Mouse (Mus musculus) MEL (cell line): Measurements from ENCODE around the gene Parp1. TPM values are rescaled to one million over a fixed set of nuclear protein-coding genes. Genes with fewer than 3 reads are reported as not detected.

Source experiments
- DNase-seq: peaks from one replicate; pipeline ENCODE4 v3.0.0; 2011; ENCODE audit warnings: low read depth, low spot score
- H3K27ac ChIP-seq: 2 replicates; pipeline ENCODE4 v1.5.1; 2012; ENCODE audit warnings: low read depth, mild to moderate bottlenecking, control low read depth, low read length, moderate library complexity; ENCODE audit not compliant: control insufficient read depth
- H3K27me3 ChIP-seq, 2 experiments: fragments of 150-350 bp in 1 of 2; sonication (generic) in 1 of 2; 2 replicates each; pipeline ENCODE4 v1.6.1; 2012; ENCODE audit warnings: low read length in 2 of 2, mild to moderate bottlenecking in 2 of 2, improper control_type of control experiment in 1 of 2, moderate library complexity in 1 of 2; ENCODE audit not compliant: insufficient read depth in 2 of 2, control insufficient read depth in 1 of 2
- H3K36me3 ChIP-seq, 2 experiments: 2 replicates each; pipeline ENCODE4 v1.6.1; 2012 to 2014; ENCODE audit warnings: low read length in 2 of 2, improper control_type of control experiment in 1 of 2, inconsistent platforms in 1 of 2, mild to moderate bottlenecking in 1 of 2; ENCODE audit not compliant: insufficient read depth in 2 of 2, control insufficient read depth in 1 of 2
- H3K4me1 ChIP-seq, 2 experiments: fragments of 150-350 bp in 1 of 2; sonication (generic) in 1 of 2; 2 replicates each; pipeline ENCODE4 v1.6.1; 2012; ENCODE audit warnings: low read length in 2 of 2, improper control_type of control experiment in 1 of 2, mild to moderate bottlenecking in 1 of 2; ENCODE audit not compliant: insufficient read depth in 2 of 2, control insufficient read depth in 1 of 2
- H3K4me3 ChIP-seq, 2 experiments: fragments of 150-350 bp in 1 of 2; sonication (generic) in 1 of 2; 2 replicates each; pipeline ENCODE4 v1.5.1; 2012; ENCODE audit warnings: low read depth in 2 of 2, low read length in 2 of 2, mild to moderate bottlenecking in 2 of 2, moderate library complexity in 2 of 2, control low read depth in 1 of 2, improper control_type of control experiment in 1 of 2; ENCODE audit not compliant: control insufficient read depth in 1 of 2, insufficient read depth in 1 of 2
- H3K79me2 ChIP-seq: 2 replicates; pipeline ENCODE4 v1.6.1; 2012; ENCODE audit warnings: mild to moderate bottlenecking, low read length, moderate library complexity; ENCODE audit not compliant: control insufficient read depth, poor library complexity, insufficient read depth
- H3K9ac ChIP-seq: 2 replicates; pipeline ENCODE4 v1.6.1; 2012; ENCODE audit warnings: low read depth, mild to moderate bottlenecking, control low read depth, low read length, moderate library complexity; ENCODE audit not compliant: control insufficient read depth, poor library complexity, severe bottlenecking
- H3K9me3 ChIP-seq: fragments of 150-350 bp; sonication (generic); replicated peaks from 2 replicates; pipeline ENCODE4 v1.6.1; 2012; ENCODE audit warnings: mild to moderate bottlenecking, low read length, improper control_type of control experiment, moderate library complexity; ENCODE audit not compliant: insufficient read depth
- CHD2 ChIP-seq: IDR thresholded peaks from 2 replicates; pipeline ENCODE4 v1.6.1; 2011; ENCODE audit warnings: low read length, improper control_type of control experiment
- ETS1 ChIP-seq: IDR thresholded peaks from 2 replicates; pipeline ENCODE4 v1.6.1; 2012; ENCODE audit warnings: low read depth, mild to moderate bottlenecking, inconsistent platforms, low read length, improper control_type of control experiment, moderate library complexity
- GABPA ChIP-seq: IDR thresholded peaks from 2 replicates; pipeline ENCODE4 v1.6.1; 2012; ENCODE audit warnings: low read depth, mild to moderate bottlenecking, inconsistent platforms, low read length, improper control_type of control experiment, moderate library complexity
- HCFC1 ChIP-seq: IDR thresholded peaks from 2 replicates; pipeline ENCODE4 v1.6.1; 2012; ENCODE audit warnings: low read depth, mild to moderate bottlenecking, inconsistent platforms, low read length, improper control_type of control experiment, moderate library complexity
- JUND ChIP-seq: IDR thresholded peaks from 2 replicates; pipeline ENCODE4 v1.6.1; 2011; ENCODE audit warnings: low read depth, mild to moderate bottlenecking, improper control_type of control experiment, low read length
- KAT2A ChIP-seq: conservative IDR thresholded peaks from 2 replicates; pipeline ENCODE4 v1.6.1; 2012; ENCODE audit warnings: low read depth, low read length, improper control_type of control experiment, inconsistent platforms
- MAZ ChIP-seq: IDR thresholded peaks from 2 replicates; pipeline ENCODE4 v1.6.1; 2012; ENCODE audit warnings: low read depth, mild to moderate bottlenecking, inconsistent platforms, low read length, improper control_type of control experiment
- MEF2A ChIP-seq: IDR thresholded peaks from 2 replicates; pipeline ENCODE4 v1.6.1; 2014; ENCODE audit warnings: low read depth, mild to moderate bottlenecking, inconsistent platforms, low read length, improper control_type of control experiment; ENCODE audit not compliant: poor library complexity, insufficient replicate concordance, severe bottlenecking; ENCODE audit errors: extremely low read depth
- MXI1 ChIP-seq: IDR thresholded peaks from 2 replicates; pipeline ENCODE4 v1.6.1; 2011; ENCODE audit warnings: mild to moderate bottlenecking, low read depth, low read length, improper control_type of control experiment
- MYB ChIP-seq: IDR thresholded peaks from 2 replicates; pipeline ENCODE4 v1.6.1; 2011; ENCODE audit warnings: mild to moderate bottlenecking, low read depth, low read length, improper control_type of control experiment
- MYC ChIP-seq: IDR thresholded peaks from 2 replicates; pipeline ENCODE4 v1.6.1; 2011; ENCODE audit warnings: low read depth, mild to moderate bottlenecking, low read length, improper control_type of control experiment, moderate library complexity
- POLR2A ChIP-seq, 2 experiments: IDR thresholded peaks; 2 replicates each; pipeline ENCODE4 v1.6.1; 2011 to 2012; ENCODE audit warnings: low read length in 2 of 2, mild to moderate bottlenecking in 2 of 2, control low read depth in 1 of 2, improper control_type of control experiment in 1 of 2, low read depth in 1 of 2, moderate library complexity in 1 of 2; ENCODE audit not compliant: control insufficient read depth in 1 of 2, insufficient read depth in 1 of 2, poor library complexity in 1 of 2
- POLR2AphosphoS2 ChIP-seq: IDR thresholded peaks from 2 replicates; pipeline ENCODE4 v1.6.1; 2011; ENCODE audit warnings: low read length, improper control_type of control experiment
- RAD21 ChIP-seq: IDR thresholded peaks from 2 replicates; pipeline ENCODE4 v1.6.1; 2011; ENCODE audit warnings: mild to moderate bottlenecking, low read depth, low read length, improper control_type of control experiment
- RCOR1 ChIP-seq: IDR thresholded peaks from 2 replicates; pipeline ENCODE4 v1.6.1; 2012; ENCODE audit warnings: low read depth, mild to moderate bottlenecking, inconsistent platforms, low read length, improper control_type of control experiment
- TBP ChIP-seq: IDR thresholded peaks from 2 replicates; pipeline ENCODE4 v1.8.0; 2011; ENCODE audit warnings: low read depth, low read length, improper control_type of control experiment
- UBTF ChIP-seq: IDR thresholded peaks from 2 replicates; pipeline ENCODE4 v1.6.1; 2012; ENCODE audit warnings: low read depth, mild to moderate bottlenecking, inconsistent platforms, low read length, improper control_type of control experiment, moderate library complexity, borderline replicate concordance; ENCODE audit not compliant: insufficient read depth
- USF2 ChIP-seq, 2 experiments: IDR thresholded peaks; 2 replicates each; pipeline ENCODE4 v1.6.1; 2011 to 2012; ENCODE audit warnings: improper control_type of control experiment in 2 of 2, low read length in 2 of 2, borderline replicate concordance in 1 of 2, inconsistent platforms in 1 of 2, low read depth in 1 of 2, mild to moderate bottlenecking in 1 of 2; ENCODE audit not compliant: insufficient read depth in 1 of 2
- ZC3H11A ChIP-seq: IDR thresholded peaks from 2 replicates; pipeline ENCODE4 v1.6.1; 2012; ENCODE audit warnings: low read depth, mild to moderate bottlenecking, inconsistent platforms, low read length, improper control_type of control experiment
- polyA plus RNA-seq, 2 experiments: library from polyadenylated mRNA; stranded (reverse) in 1 of 2; unstranded in 1 of 2; fragments of >175 nt in 1 of 2; fragments of >200 nt in 1 of 2; gene quantifications; 2 replicates each; pipeline versions ENCODE4 v1.2.1 to v1.2.4; 2012; ENCODE audit warnings: low replicate concordance in 2 of 2, low read depth in 1 of 2; ENCODE audit not compliant: insufficient read length in 2 of 2, insufficient read depth in 1 of 2, missing spikeins in 1 of 2
- total RNA-seq: library from RNA; depleted of rRNA; stranded (reverse); fragments of 300-350 nt; gene quantifications from 2 replicates; pipeline ENCODE4 v1.2.3, GENCODE M21; 2012

The Parp1 gene
- total and polyA plus RNA-seq, 3 experiments = 136 to 188 (median 140) TPM

- Histone ChIP-seq H3K27ac (no peak overlapping the region), H3K9ac (no peak overlapping the region), H3K4me1 (no peaks in the 10 kb centered on the region), H3K27me3 (peaks cover 0 to 7% of the 10 kb centered on the region in 2 experiments; a peak in 3 of 4 replicates)
- TF ChIP-seq POLR2A (IDR thresholded peaks at IDR 0.05; ENCODE audit: control insufficient read depth in 1 of 2, insufficient read depth in 1 of 2, low read depth in 1 of 2, low read length in 2 of 2, poor library complexity in 1 of 2) (no peak), MYB (no peak), MEF2A (no peak), USF2 (IDR thresholded peaks at IDR 0.05; ENCODE audit: borderline replicate concordance in 1 of 2, insufficient read depth in 1 of 2, low read depth in 1 of 2, low read length in 2 of 2) (no peak)
- TF ChIP-seq, all 39 proteins: peak for 0
- no peaks in the 10 kb centered on the region for H3K36me3 ChIP-seq
- H3K9me3 ChIP-seq = no peaks in the 10 kb centered on the region
- no peak overlapping the region for H3K4me3 ChIP-seq
- no peak for DNase-seq
- no peaks in the 10 kb centered on the region for H3K79me2 ChIP-seq
Measured at GRCm38 (mm10) chr1:180530457-180531263, 38.1 kb upstream of the Parp1 start.

- H3K4me3 ChIP-seq = no peak overlapping the region
- peaks cover 0 to 7% of the 10 kb centered on the region in 2 experiments for H3K27me3 ChIP-seq
- no peak for DNase-seq
- H3K4me1 ChIP-seq = no peaks in the 10 kb centered on the region
- no peaks in the 10 kb centered on the region for H3K79me2 ChIP-seq
- no peak overlapping the region for H3K27ac ChIP-seq
- H3K36me3 ChIP-seq = no peaks in the 10 kb centered on the region
- H3K9ac ChIP-seq = no peak overlapping the region
- TF ChIP-seq RCOR1 (no peak), POLR2AphosphoS2 (no peak), GABPA (no peak), MYC (no peak), UBTF (no peak), KAT2A (no peak), TBP (no peak), MAZ (no peak), HCFC1 (no peak), USF2 (IDR thresholded peaks at IDR 0.05; ENCODE audit: borderline replicate concordance in 1 of 2, insufficient read depth in 1 of 2, low read depth in 1 of 2, low read length in 2 of 2) (no peak), ZC3H11A (no peak), POLR2A (IDR thresholded peaks at IDR 0.05; ENCODE audit: control insufficient read depth in 1 of 2, insufficient read depth in 1 of 2, low read depth in 1 of 2, low read length in 2 of 2, poor library complexity in 1 of 2) (no peak), RAD21 (no peak), ETS1 (no peak), MXI1 (no peak), CHD2 (no peak), JUND (no peak)
- TF ChIP-seq, all 39 proteins: peak for 0
- no peaks in the 10 kb centered on the region for H3K9me3 ChIP-seq
Measured at GRCm38 (mm10) chr1:180532671-180533070, 36.1 kb upstream of the Parp1 start.
